Mouse (Mus musculus) megakaryocyte, embryonic 14.5 days (primary cell): ENCODE data around the gene Pcna. TPM values are rescaled to one million over a fixed set of nuclear protein-coding genes. Genes with fewer than 3 reads are reported as not detected.
"Not testable (repeated sequence)": the region's sequence is repeated elsewhere in the genome, so short reads cannot be mapped to it uniquely, and the experiment has no call there.

Experiments used
- H3K27me3 ChIP-seq: replicated peaks from 2 replicates; pipeline ENCODE3; 2012; ENCODE audit warnings: inconsistent platforms
- H3K36me3 ChIP-seq: replicated peaks from 2 replicates; pipeline ENCODE3; 2012; ENCODE audit warnings: low read length, inconsistent platforms, mixed read lengths
- H3K4me1 ChIP-seq: 2 replicates; pipeline ENCODE4 v1.6.1; 2012; ENCODE audit warnings: inconsistent platforms
- H3K4me3 ChIP-seq: replicated peaks from 2 replicates; pipeline ENCODE3; 2012; ENCODE audit warnings: moderate library complexity, mild to moderate bottlenecking, inconsistent platforms
- H3K9me3 ChIP-seq: 2 replicates; pipeline ENCODE4 v1.6.1; 2012; ENCODE audit warnings: inconsistent platforms
- FLI1 ChIP-seq: IDR thresholded peaks from 2 replicates; pipeline ENCODE4 v1.6.1; 2012; ENCODE audit warnings: low read length, inconsistent platforms, mixed read lengths
- GATA1 ChIP-seq: IDR thresholded peaks from 3 replicates; pipeline ENCODE4 v1.6.1; 2012; ENCODE audit warnings: mixed read lengths, low read length, inconsistent platforms, borderline replicate concordance
- polyA plus RNA-seq: library from polyadenylated mRNA; stranded (reverse); fragments of >175 nt; gene quantifications from 2 replicates; pipeline ENCODE4 v1.2.3, GENCODE M21; 2012; ENCODE audit warnings: low replicate concordance; ENCODE audit not compliant: insufficient read depth

Gene Pcna
- polyA plus RNA-seq: 6.9 and 19.1 TPM in 2 replicates

DNA sequence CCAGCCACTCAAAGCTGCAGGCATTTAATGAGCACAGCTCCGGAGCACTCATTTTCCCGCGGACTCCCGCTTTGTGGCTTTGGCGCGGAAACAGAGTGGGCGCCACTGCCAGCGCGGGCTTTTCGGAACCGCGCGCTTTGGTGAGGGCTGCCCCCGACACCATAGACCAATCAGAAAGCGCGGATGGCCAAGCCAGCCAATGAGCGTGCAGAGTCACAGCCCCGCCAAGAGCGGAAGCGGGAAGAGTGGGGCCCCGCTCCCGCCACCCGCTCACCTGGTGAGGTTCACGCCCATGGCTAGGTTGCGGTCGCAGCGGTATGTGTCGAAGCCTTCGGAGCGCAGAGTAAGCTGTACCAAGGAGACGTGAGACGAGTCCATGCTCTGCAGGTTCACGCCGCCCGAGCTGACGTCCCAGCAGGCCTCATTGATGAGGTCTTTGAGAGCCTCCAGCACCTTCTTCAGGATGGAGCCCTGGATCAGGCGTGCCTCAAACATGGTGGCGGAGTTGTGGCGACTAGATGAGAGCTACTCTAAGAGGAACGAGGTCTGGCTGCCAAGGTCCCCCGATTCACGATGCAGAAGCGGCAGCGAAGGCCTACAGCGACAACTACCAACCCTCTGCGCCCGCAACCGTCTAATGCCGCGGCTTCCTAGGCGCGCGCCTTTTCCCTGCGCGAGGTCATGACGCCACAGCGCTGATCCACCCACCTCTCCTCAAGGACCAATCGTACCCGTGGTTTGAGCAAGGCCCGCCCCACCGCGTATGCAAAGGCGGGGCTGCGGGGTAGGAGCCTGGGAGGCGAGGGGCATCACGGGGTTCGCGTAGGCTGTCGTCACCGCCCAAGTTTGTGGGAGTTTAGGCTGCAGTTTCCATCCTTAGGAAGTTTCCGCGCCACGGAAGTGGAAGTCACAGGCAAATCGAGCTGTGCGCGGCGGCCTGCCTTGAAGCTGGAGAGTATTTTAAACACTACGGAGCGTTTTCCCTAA, at the start of gene Pcna:
TSS of gene Pcna (minus strand) at position 773 of the 987 bp plus-strand sequence.
- Histone ChIP-seq H3K27me3 (no peaks in the 10 kb centered on the region), H3K9me3 (no peaks in the 10 kb centered on the region), H3K4me3 (peak within 1 kb of the TSS; percentile 93), H3K36me3 (peaks cover 33% of the 10 kb centered on the region), H3K4me1 (peaks cover 60% of the 10 kb centered on the region)
- TF ChIP-seq FLI1: peak; percentile 60; the same call in 1 of the 2 replicates
- no peak for TF ChIP-seq GATA1

- Histone ChIP-seq H3K4me3 (no peak overlapping the region), H3K9me3 (no peaks in the 10 kb centered on the region), H3K36me3 (peaks cover 99% of the 10 kb centered on the region), H3K27me3 (no peaks in the 10 kb centered on the region), H3K4me1 (peaks cover 57% of the 10 kb centered on the region)
- TF ChIP-seq FLI1: no peak
- no peak for TF ChIP-seq GATA1
These were observed 48.3 kb upstream of the Pcna start for GRCm38 (mm10) chr2:132301436-132301835.

- Histone ChIP-seq H3K36me3 (peaks cover 100% of the 10 kb centered on the region), H3K4me1 (peaks cover 56% of the 10 kb centered on the region), H3K4me3 (no peak overlapping the region), H3K27me3 (no peaks in the 10 kb centered on the region), H3K9me3 (no peaks in the 10 kb centered on the region)
- TF ChIP-seq FLI1 (no peak), GATA1 (no peak)
These were observed 45.1 kb upstream of the Pcna start for GRCm38 (mm10) chr2:132298250-132298649.

- H3K4me1 ChIP-seq: peaks cover 75% of the 10 kb centered on the region
- peaks cover 85% of the 10 kb centered on the region for H3K36me3 ChIP-seq
- H3K27me3 ChIP-seq: no peaks in the 10 kb centered on the region
- no peaks in the 10 kb centered on the region for H3K9me3 ChIP-seq
- TF ChIP-seq FLI1: no peak
- peak overlapping the region; percentile 64 for H3K4me3 ChIP-seq
These were observed 40.8 kb upstream of the Pcna start for GRCm38 (mm10) chr2:132293694-132294450.

DNA sequence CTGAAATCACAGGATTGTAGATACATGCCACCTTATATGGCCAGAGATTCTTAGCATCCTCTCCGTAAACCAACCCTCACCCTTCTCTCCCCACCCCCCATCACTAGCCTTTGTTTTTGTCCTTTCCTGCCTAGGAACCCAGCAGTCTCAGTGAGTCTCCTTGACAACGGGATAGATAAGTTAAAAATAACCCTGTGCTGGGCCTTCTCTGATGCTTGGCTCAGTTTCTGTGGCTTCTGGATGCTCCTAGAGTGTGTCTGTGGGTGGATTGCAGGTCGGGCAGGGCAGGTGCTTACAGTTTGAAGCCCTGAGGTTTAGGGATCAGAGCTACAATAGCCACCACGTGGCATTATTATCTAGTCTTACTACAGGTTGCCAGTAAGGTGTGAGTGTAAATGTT, 39.0 kb upstream of the Pcna start:
- H3K4me1 ChIP-seq: peaks cover 88% of the 10 kb centered on the region
- H3K36me3 ChIP-seq: peaks cover 73% of the 10 kb centered on the region

DNA sequence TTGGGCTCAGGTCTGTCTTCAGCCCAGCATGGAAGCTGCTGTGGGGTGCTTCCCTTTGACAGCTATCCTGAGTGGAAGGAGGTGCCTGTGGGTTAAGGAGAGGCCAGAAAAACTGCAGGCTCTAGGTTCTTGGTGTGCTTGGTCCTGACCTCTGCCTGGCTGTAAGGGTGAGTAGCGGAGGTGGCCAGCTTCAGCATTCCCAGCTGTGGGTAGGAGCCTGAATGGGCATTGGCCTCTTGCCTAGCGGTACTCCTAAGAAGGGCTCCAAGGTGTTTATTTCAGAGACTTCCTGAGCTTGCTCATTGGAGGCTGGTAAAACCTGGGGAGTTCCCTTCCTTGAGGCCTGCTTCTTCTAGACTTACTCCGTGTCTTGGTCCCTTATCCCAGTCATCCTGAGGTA, 38.2 kb upstream of the Pcna start:
- peaks cover 93% of the 10 kb centered on the region for H3K4me1 ChIP-seq
- TF ChIP-seq GATA1 (no peak), FLI1 (no peak)
- H3K9me3 ChIP-seq: no peaks in the 10 kb centered on the region
- peaks cover 70% of the 10 kb centered on the region for H3K36me3 ChIP-seq
- H3K27me3 ChIP-seq: no peaks in the 10 kb centered on the region
- peak overlapping the region; percentile 62 for H3K4me3 ChIP-seq

More for the DNA sequence above, 39.0 kb upstream of the Pcna start:
- Histone ChIP-seq H3K9me3 (no peaks in the 10 kb centered on the region), H3K4me3 (peak overlapping the region; percentile 66), H3K27me3 (no peaks in the 10 kb centered on the region)
- TF ChIP-seq FLI1 (no peak), GATA1 (no peak)

DNA sequence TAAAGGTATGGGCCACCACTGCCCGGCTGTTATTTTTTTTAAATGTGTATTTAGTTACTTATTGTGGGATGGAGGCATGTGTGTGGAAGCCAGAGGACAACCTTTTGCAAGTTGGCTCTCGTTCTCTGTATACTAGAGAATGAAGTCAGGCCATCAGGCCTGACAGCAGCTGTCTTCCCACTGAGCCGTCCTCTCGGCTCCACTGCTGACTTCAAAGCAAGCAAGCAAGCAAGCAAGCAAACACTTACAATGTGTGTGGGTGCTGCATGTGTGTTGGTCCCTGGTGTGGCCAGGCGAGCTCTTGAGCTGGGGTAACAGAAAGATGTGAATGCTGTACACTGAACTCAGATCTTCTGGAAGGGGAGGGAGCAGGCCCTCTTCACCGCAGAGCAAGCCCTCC, 37.7 kb upstream of the Pcna start:
- H3K9me3 ChIP-seq: no peaks in the 10 kb centered on the region
- H3K36me3 ChIP-seq: peaks cover 68% of the 10 kb centered on the region
- H3K4me3 ChIP-seq: peak overlapping the region; percentile 62
- no peak for TF ChIP-seq FLI1
- no peaks in the 10 kb centered on the region for H3K27me3 ChIP-seq
- H3K4me1 ChIP-seq: peaks cover 92% of the 10 kb centered on the region

DNA sequence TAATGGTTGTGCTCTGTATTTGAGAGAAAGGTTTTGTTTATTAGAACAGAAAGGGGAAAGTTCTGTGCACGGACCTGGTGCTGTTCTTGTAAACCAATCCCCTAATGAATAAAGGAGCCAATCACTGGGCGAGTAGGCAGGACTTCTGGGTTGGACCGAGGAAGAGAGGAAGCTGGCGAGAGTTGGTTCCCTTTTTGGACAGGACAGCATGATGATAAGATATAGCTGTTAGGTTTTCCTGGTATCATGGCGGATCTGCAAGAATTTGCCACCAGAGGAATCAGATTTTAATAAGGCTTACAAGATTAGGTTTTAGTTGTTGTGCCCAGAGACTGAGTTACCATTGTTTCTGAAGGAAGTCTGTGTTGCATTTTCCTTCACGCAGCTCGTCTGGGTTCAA, 36.1 kb upstream of the Pcna start:
- peaks cover 92% of the 10 kb centered on the region for H3K4me1 ChIP-seq
- H3K9me3 ChIP-seq, H3K27me3 ChIP-seq, H3K4me3 ChIP-seq: not testable (repeated sequence)
- peaks cover 67% of the 10 kb centered on the region for H3K36me3 ChIP-seq

DNA sequence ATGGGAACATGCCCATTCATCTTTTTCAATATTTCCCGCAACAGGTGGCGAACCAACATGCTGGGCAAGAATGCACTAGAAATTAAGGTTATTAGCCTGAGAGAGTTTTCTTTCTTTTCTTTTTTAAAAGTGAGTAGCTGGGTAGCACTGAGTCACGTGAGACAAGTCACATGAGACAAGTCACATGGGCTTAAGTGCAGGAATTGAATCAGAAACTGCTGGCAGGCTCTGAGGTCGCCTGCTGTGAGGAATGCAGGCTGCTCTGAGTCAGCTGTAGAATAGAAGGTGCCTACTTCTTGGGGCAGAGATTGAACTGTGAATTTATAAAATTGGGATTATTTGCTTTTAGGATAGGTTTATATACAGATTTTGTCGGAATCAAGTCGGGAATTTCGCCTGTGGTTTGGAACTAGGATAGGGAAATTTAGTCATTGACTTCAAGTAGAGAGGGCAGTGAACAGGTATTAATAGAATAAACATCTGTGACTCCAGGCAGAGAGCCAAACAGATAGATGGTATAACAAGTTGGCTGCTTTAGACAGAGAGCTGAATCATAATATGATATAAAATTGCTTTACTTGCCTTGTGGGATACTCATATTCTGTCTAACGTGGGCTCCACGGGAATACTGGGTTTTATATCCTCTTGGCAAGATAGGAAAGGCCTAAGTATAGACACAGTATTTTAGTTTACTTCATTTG, 33.4 kb upstream of the Pcna start:
- TF ChIP-seq FLI1 (no peak), GATA1 (no peak)
- Histone ChIP-seq H3K4me3 (no peak overlapping the region), H3K4me1 (peaks cover 92% of the 10 kb centered on the region), H3K9me3 (no peaks in the 10 kb centered on the region), H3K36me3 (peaks cover 63% of the 10 kb centered on the region), H3K27me3 (no peaks in the 10 kb centered on the region)

DNA sequence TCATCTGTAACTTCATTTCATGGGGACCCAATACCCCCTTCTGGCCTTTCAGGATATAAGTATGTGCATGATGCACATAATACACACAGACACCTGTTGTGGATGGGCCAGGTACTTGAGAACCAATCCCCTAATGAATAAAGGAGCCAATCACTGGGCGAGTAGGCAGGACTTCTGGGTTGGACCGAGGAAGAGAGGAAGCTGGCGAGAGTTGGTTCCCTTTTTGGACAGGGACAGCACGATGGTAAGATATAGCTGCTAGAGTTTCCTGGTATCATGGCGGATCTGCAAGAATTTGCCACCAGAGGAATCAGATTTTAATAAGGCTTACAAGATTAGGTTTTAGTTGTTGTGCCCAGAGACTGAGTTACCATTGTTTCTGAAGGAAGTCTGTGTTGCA, 32.6 kb upstream of the Pcna start:
- not testable (repeated sequence) for H3K9me3 ChIP-seq, H3K27me3 ChIP-seq, H3K4me3 ChIP-seq
- peaks cover 92% of the 10 kb centered on the region for H3K4me1 ChIP-seq
- peaks cover 62% of the 10 kb centered on the region for H3K36me3 ChIP-seq
